Mouse (Mus musculus) midbrain, postnatal 0 days (tissue): ENCODE data around the gene Tmem128. TPM values are rescaled to one million over a fixed set of nuclear protein-coding genes. Genes with fewer than 3 reads are reported as not detected.

Experiments used
- ATAC-seq: fragments of 200-750 bp; cut with Nextera tagmentation; 2 replicates; pipeline ENCODE4 v1.8.0; 2017; ENCODE audit warnings: moderate number of reproducible peaks, mild to moderate bottlenecking, moderate TSS enrichment, moderate library complexity; ENCODE audit not compliant: low FRiP score
- DNase-seq: peaks from one replicate; pipeline ENCODE4 v3.0.0-alpha.2; 2015; ENCODE audit warnings: low spot score
- H3K27ac ChIP-seq: fragments of 300-500 bp; sonication (generic); 2 replicates; pipeline ENCODE4 v1.5.1; 2014; ENCODE audit warnings: low read depth, mild to moderate bottlenecking, low read length, mixed read lengths
- H3K27me3 ChIP-seq: fragments of 300-500 bp; sonication (generic); 2 replicates; pipeline ENCODE4 v1.6.1; 2014; ENCODE audit warnings: low read length, control low read depth, mixed read lengths; ENCODE audit not compliant: insufficient read depth
- H3K36me3 ChIP-seq: fragments of 300-500 bp; sonication (generic); 2 replicates; pipeline ENCODE4 v1.6.1; 2014; ENCODE audit warnings: low read length, control low read depth, mixed read lengths; ENCODE audit not compliant: insufficient read depth
- H3K4me1 ChIP-seq: fragments of 300-500 bp; sonication (generic); 2 replicates; pipeline ENCODE4 v1.6.1; 2014; ENCODE audit warnings: mild to moderate bottlenecking, control low read depth, antibody characterized with exemption, low read length, mixed read lengths; ENCODE audit not compliant: insufficient read depth
- H3K4me2 ChIP-seq: fragments of 300-500 bp; sonication (generic); 2 replicates; pipeline ENCODE4 v1.6.1; 2014; ENCODE audit warnings: low read depth, mild to moderate bottlenecking, low read length, mixed read lengths; ENCODE audit not compliant: poor library complexity, severe bottlenecking
- H3K4me3 ChIP-seq: fragments of 300-500 bp; sonication (generic); 2 replicates; pipeline ENCODE4 v1.5.1; 2014; ENCODE audit warnings: low read depth, mild to moderate bottlenecking, low read length, moderate library complexity
- H3K9ac ChIP-seq: fragments of 300-500 bp; sonication (generic); replicated peaks from 2 replicates; pipeline ENCODE4 v1.6.1; 2014; ENCODE audit warnings: mild to moderate bottlenecking, low read length, moderate library complexity, mixed read lengths; ENCODE audit not compliant: poor library complexity, severe bottlenecking
- H3K9me3 ChIP-seq: fragments of 300-500 bp; sonication (generic); 2 replicates; pipeline ENCODE4 v1.6.1; 2016; ENCODE audit warnings: low read length, control low read depth
- CTCF ChIP-seq: IDR thresholded peaks from 2 replicates; pipeline ENCODE4 v1.5.1; 2016; ENCODE audit warnings: antibody characterized with exemption, mild to moderate bottlenecking
- WGBS: fragments of 180-500 bp; shearing (Covaris S2); extraction: QIAGEN DNeasy Blood & Tissue Kit; methylation state at CpG from one replicate; pipeline ENCODE4 v1.1.7; 2014; 5-methylcytosine and 5-hydroxymethylcytosine counted together
- polyA plus RNA-seq: library from polyadenylated mRNA; unstranded; fragments of >200 nt; fragmentation: Nextera tagmentation; extraction: Ambion mirVana; gene quantifications from 2 replicates; pipeline ENCODE4 v1.2.1, GENCODE M21; 2015
- total RNA-seq: library from RNA; depleted of rRNA; stranded (reverse); fragments of >200 nt; gene quantifications from 2 replicates; pipeline ENCODE4 v1.2.3, GENCODE M21; 2014; rRNA removed

Tmem128 gene
- total RNA-seq = 86.1 and 101 TPM in 2 replicates
- 107 and 111 TPM in 2 replicates for polyA plus RNA-seq

- Histone ChIP-seq H3K27me3 (no peaks in the 10 kb centered on the region), H3K4me3 (peak within 1 kb of the TSS; percentile 89), H3K9me3 (no peaks in the 10 kb centered on the region), H3K9ac (peak within 1 kb of the TSS; percentile 87), H3K27ac (peak within 1 kb of the TSS; percentile 85), H3K4me1 (peaks cover 5% of the 10 kb centered on the region; the same call in 1 of the 2 replicates), H3K36me3 (peaks cover 26% of the 10 kb centered on the region), H3K4me2 (peak within 1 kb of the TSS; percentile 78)
- no peak for TF ChIP-seq CTCF
- ATAC-seq (peak; percentile 77), DNase-seq (peak; percentile 75)
- WGBS = under 1% methylated on average over 40 of the region's 40 CpGs
Measured at GRCm38 (mm10) chr5:38260107-38260682, at the start of gene Tmem128. Tmem128 (plus strand) TSS chr5:38260185.

GRCm38 (mm10) chr5:38211691-38212090 lies 48.3 kb upstream of the Tmem128 start:
- TF ChIP-seq CTCF = no peak
- H3K4me3 ChIP-seq = no peak overlapping the region
- H3K4me2 ChIP-seq = no peak overlapping the region
- no peak for DNase-seq
- ATAC-seq = no peak
- H3K27me3 ChIP-seq = no peaks in the 10 kb centered on the region
- H3K4me1 ChIP-seq = no peaks in the 10 kb centered on the region
- H3K27ac ChIP-seq = no peak overlapping the region
- no peak overlapping the region for H3K9ac ChIP-seq
- no peaks in the 10 kb centered on the region for H3K9me3 ChIP-seq
- 90% methylated on average over 8 of the region's 8 CpGs for WGBS
- peaks cover 46% of the 10 kb centered on the region for H3K36me3 ChIP-seq

- no peak overlapping the region for H3K4me3 ChIP-seq
- no peak for DNase-seq
- H3K36me3 ChIP-seq = peaks cover 49% of the 10 kb centered on the region
- no peak overlapping the region for H3K4me2 ChIP-seq
- no peaks in the 10 kb centered on the region for H3K27me3 ChIP-seq
- H3K27ac ChIP-seq = no peak overlapping the region
- 86% methylated on average over 6 of the region's 6 CpGs for WGBS
- no peak for TF ChIP-seq CTCF
- no peak overlapping the region for H3K9ac ChIP-seq
- H3K9me3 ChIP-seq = no peaks in the 10 kb centered on the region
- H3K4me1 ChIP-seq = no peaks in the 10 kb centered on the region
- ATAC-seq = no peak
Measured at GRCm38 (mm10) chr5:38213009-38213408, 47.0 kb upstream of the Tmem128 start.

- under 1% methylated on average over 35 of the region's 35 CpGs for WGBS
- peak overlapping the region; percentile 87 for H3K27ac ChIP-seq
- ATAC-seq (peak; percentile 82), DNase-seq (peak; percentile 25)
- peaks cover 14% of the 10 kb centered on the region; the same call in 1 of the 2 replicates for H3K36me3 ChIP-seq
- H3K4me3 ChIP-seq = peak overlapping the region; percentile 92
- no peaks in the 10 kb centered on the region for H3K27me3 ChIP-seq
- H3K4me2 ChIP-seq = peak overlapping the region; percentile 70
- peak overlapping the region; percentile 91 for H3K9ac ChIP-seq
- no peak for TF ChIP-seq CTCF
- peaks cover 13% of the 10 kb centered on the region for H3K4me1 ChIP-seq
- H3K9me3 ChIP-seq = no peaks in the 10 kb centered on the region
Measured at GRCm38 (mm10) chr5:38219771-38220307, 40.1 kb upstream of the Tmem128 start.

- Histone ChIP-seq H3K4me2 (peak within 1 kb of the TSS; percentile 70), H3K36me3 (0 out of 2 replicates have a peak, but pooled peaks cover 9% of the 10 kb centered on the region), H3K27ac (peak within 1 kb of the TSS; percentile 87), H3K4me1 (peaks cover 13% of the 10 kb centered on the region), H3K4me3 (peak within 1 kb of the TSS; percentile 92), H3K9me3 (no peaks in the 10 kb centered on the region), H3K27me3 (no peaks in the 10 kb centered on the region), H3K9ac (peak within 1 kb of the TSS; percentile 91)
- DNase-seq (peak; percentile 92), ATAC-seq (peak; percentile 92)
- peak; percentile 36 for TF ChIP-seq CTCF
- under 1% methylated on average over 53 of the region's 55 CpGs for WGBS
Measured at GRCm38 (mm10) chr5:38220328-38220912, 39.6 kb upstream of the Tmem128 start, which contains the start of the genes Zbtb49 and Lyar. Zbtb49 (minus strand) TSS chr5:38220457. Lyar (plus strand) TSS chr5:38220470.

GRCm38 (mm10) chr5:38235422-38235821 lies 24.6 kb upstream of the Tmem128 start:
- 0 out of 2 replicates have a peak, but pooled peaks cover 4% of the 10 kb centered on the region for H3K27me3 ChIP-seq
- WGBS = 67% methylated on average over 4 of the region's 4 CpGs
- no peaks in the 10 kb centered on the region for H3K9me3 ChIP-seq
- no peak overlapping the region for H3K9ac ChIP-seq
- TF ChIP-seq CTCF = peak; percentile 77
- H3K27ac ChIP-seq = no peak overlapping the region
- H3K4me3 ChIP-seq = no peak overlapping the region
- peaks cover 41% of the 10 kb centered on the region for H3K36me3 ChIP-seq
- ATAC-seq (peak; percentile 42; the same call in 1 of the 2 replicates), DNase-seq (peak; percentile 35)
- H3K4me1 ChIP-seq = no peaks in the 10 kb centered on the region
- H3K4me2 ChIP-seq = no peak overlapping the region
